ENCODE assay signal across 23 mouse cellular contexts in the genomic region with DNA sequence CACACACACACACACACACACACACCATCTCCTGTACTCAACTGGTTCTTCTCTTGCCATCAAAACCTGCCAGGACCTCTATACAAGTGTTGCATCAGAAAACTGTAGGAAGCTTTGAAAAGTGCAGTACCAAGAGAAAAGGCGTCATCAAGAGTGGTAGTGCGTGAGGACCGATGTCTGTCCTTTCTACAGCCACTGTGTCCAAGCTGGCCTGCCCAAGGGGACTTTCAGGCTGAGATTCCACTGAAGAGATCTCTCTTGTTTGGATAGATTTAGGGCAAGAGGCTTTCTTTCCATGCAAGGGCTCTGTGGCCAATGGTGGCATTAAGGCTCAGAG.
"Had no signal": no experiment of that assay in that cellular context is flagged by ENCODE, and none has a peak within 500 bp of the region (broad histone marks: within the 10 kb centered on the region; RNA-seq: fewer than 3 reads in every experiment).

No protein-coding gene starts in this region.

- DNase-seq: kidney, adult 18-20 months; kidney, adult 9 months; kidney, postnatal 25 days; layer of hippocampus, adult 9-11 months; liver; lung, adult 18-20 months; lung, postnatal 10 days; lung, postnatal 36 days; right cerebral cortex, postnatal 25 days; spleen, adult 18-20 months; thymus, postnatal 25 days had no signal

- H3K9me3 ChIP-seq: limb, embryonic 13.5 days; liver, embryonic 12.5 days; liver, embryonic 15.5 days; lung, embryonic 15.5 days; megakaryocyte, embryonic 14.5 days; midbrain, embryonic 12.5 days; neural tube, embryonic 13.5 days; stomach, embryonic 15.5 days had no signal

- ATAC-seq: liver, embryonic 12.5 days; midbrain, embryonic 16.5 days had no signal

- H3K27ac ChIP-seq: kidney, postnatal 0 days; layer of hippocampus, adult 2 months; left cerebral cortex, adult 2 months; limb, embryonic 13.5 days; liver, embryonic 12.5 days; liver, embryonic 15.5 days; lung, embryonic 15.5 days; midbrain, embryonic 12.5 days; neural tube, embryonic 13.5 days; stomach, embryonic 15.5 days had no signal

- H3K4me2 ChIP-seq: liver, embryonic 15.5 days had no signal

- H3K9ac ChIP-seq: liver, embryonic 12.5 days; liver, embryonic 15.5 days; lung, embryonic 15.5 days; stomach, embryonic 15.5 days had no signal

- H3K36me3 ChIP-seq: limb, embryonic 13.5 days; liver, embryonic 12.5 days; liver, embryonic 15.5 days; lung, embryonic 15.5 days; midbrain, embryonic 12.5 days; neural tube, embryonic 13.5 days; stomach, embryonic 15.5 days had no signal

- H3K4me3 ChIP-seq: layer of hippocampus, adult 2 months; left cerebral cortex, adult 2 months; liver, embryonic 15.5 days; lung, embryonic 15.5 days; megakaryocyte, embryonic 14.5 days; neural tube, embryonic 13.5 days; stomach, embryonic 15.5 days had no signal
